Mouse (Mus musculus) neural tube, embryonic 14.5 days (tissue): ENCODE measurements around the gene Sik3. TPM values are rescaled to one million over a fixed set of nuclear protein-coding genes. Genes with fewer than 3 reads are reported as not detected.

Experiments used
- ATAC-seq: fragments of 200-750 bp; cut with Nextera tagmentation; 2 replicates; pipeline ENCODE4 v1.8.0; 2017; ENCODE audit warnings: low read depth, mild to moderate bottlenecking, moderate TSS enrichment, moderate library complexity
- H3K27ac ChIP-seq: fragments of 300-500 bp; sonication (generic); 2 replicates; pipeline ENCODE4 v1.5.1; 2014; ENCODE audit warnings: low read depth, mild to moderate bottlenecking, control low read depth, low read length, moderate library complexity, mixed read lengths
- H3K27me3 ChIP-seq: fragments of 300-500 bp; sonication (generic); 2 replicates; pipeline ENCODE4 v1.6.1; 2014; ENCODE audit warnings: low read length; ENCODE audit not compliant: control insufficient read depth, insufficient read depth
- H3K36me3 ChIP-seq: fragments of 300-500 bp; sonication (generic); 2 replicates; pipeline ENCODE4 v1.6.1; 2014; ENCODE audit warnings: low read length, mixed read lengths; ENCODE audit not compliant: control insufficient read depth, insufficient read depth
- H3K4me1 ChIP-seq: fragments of 300-500 bp; sonication (generic); 2 replicates; pipeline ENCODE4 v1.6.1; 2014; ENCODE audit warnings: low read length; ENCODE audit not compliant: control insufficient read depth, insufficient read depth
- H3K4me2 ChIP-seq: fragments of 300-500 bp; sonication (generic); 2 replicates; pipeline ENCODE4 v1.6.1; 2014; ENCODE audit warnings: mild to moderate bottlenecking, low read depth, low read length, control low read depth
- H3K4me3 ChIP-seq: fragments of 300-500 bp; sonication (generic); 2 replicates; pipeline ENCODE4 v1.5.1; 2014; ENCODE audit warnings: low read depth, low read length, control low read depth, mixed read lengths
- H3K9ac ChIP-seq: fragments of 300-500 bp; sonication (generic); replicated peaks from 2 replicates; pipeline ENCODE4 v1.6.1; 2014; ENCODE audit warnings: low read depth, mild to moderate bottlenecking, control low read depth, low read length, mixed read lengths
- H3K9me3 ChIP-seq: fragments of 300-500 bp; sonication (generic); 2 replicates; pipeline ENCODE4 v1.6.1; 2016; ENCODE audit warnings: low read length; ENCODE audit not compliant: control insufficient read depth
- WGBS: fragments of 180-500 bp; shearing (Covaris S2); extraction: QIAGEN DNeasy Blood & Tissue Kit; methylation state at CpG from one replicate; pipeline ENCODE4 v1.1.7; 2014; 5-methylcytosine and 5-hydroxymethylcytosine counted together
- polyA plus RNA-seq: library from polyadenylated mRNA; unstranded; fragments of >200 nt; fragmentation: Nextera tagmentation; extraction: Ambion mirVana; gene quantifications from 2 replicates; pipeline ENCODE4 v1.2.1, GENCODE M21; 2014

Gene Sik3
- polyA plus RNA-seq, 1 experiment from 2014 or later, result 10.5 TPM

GRCm38 (mm10) chr9:45985229-45985567 is 27.4 kb upstream of the Sik3 start:
- 1% methylated on average over 4 of the region's 4 CpGs for WGBS
- H3K36me3 ChIP-seq, result no peaks in the 10 kb centered on the region
- peak overlapping the region; percentile 89 for H3K4me2 ChIP-seq

GRCm38 (mm10) chr9:45999009-45999408 is 13.6 kb upstream of the Sik3 start:
- Histone ChIP-seq H3K9me3 (no peaks in the 10 kb centered on the region), H3K4me2 (no peak overlapping the region), H3K4me3 (no peak overlapping the region), H3K9ac (no peak overlapping the region), H3K4me1 (no peaks in the 10 kb centered on the region), H3K27ac (no peak overlapping the region), H3K27me3 (no peaks in the 10 kb centered on the region), H3K36me3 (no peaks in the 10 kb centered on the region)
- 69% methylated on average over 4 of the region's 4 CpGs for WGBS
- ATAC-seq, result no peak

More at GRCm38 (mm10) chr9:45985229-45985567, 27.4 kb upstream of the Sik3 start:
- Histone ChIP-seq H3K27me3 (no peaks in the 10 kb centered on the region), H3K9me3 (no peaks in the 10 kb centered on the region), H3K27ac (peak overlapping the region; percentile 92), H3K9ac (peak overlapping the region; percentile 95), H3K4me3 (peak overlapping the region; percentile 97), H3K4me1 (peaks cover 25% of the 10 kb centered on the region)
- ATAC-seq, result peak; percentile 76

DNA sequence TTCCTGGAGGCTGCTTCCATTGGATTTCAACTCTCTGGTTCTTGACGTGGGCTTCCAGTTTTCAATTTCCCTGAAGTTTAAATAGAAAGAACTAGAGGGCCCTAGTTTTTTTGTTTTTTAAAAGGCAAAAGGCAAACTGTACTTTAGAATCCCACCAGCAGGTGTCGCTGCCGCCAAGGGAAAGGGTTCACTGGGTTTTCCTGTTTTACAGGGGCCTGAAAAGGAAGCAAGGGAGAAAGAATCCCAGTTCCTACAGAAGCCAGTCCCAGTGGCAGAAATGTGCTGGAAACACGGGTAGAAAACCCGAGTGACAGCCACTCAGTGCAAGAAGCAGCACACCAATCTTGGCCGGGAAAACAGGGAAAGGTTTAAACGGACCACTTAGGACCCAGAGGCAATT is 8.9 kb upstream of the Sik3 start:
- H3K27me3 ChIP-seq, result no peaks in the 10 kb centered on the region

DNA sequence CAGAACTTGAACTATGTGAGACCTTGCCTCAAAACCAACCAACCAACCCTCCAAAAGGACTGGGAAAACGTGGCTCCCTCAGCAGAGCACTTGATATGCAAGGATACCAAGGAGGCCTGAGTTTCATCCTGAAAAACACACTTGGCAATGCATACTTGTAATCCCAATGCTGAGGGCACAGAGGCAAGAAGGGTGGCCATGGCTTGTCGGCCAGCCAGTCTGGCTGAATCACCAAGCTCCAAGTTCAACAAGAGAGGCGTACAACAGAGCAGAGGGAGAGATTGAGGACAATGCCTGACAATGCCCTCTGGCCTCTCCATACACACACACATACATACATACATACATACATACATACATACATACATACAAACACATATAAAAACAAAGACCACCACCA is 8.1 kb upstream of the Sik3 start:
- 65% methylated on average over 3 of the region's 3 CpGs for WGBS
- H3K4me1 ChIP-seq, result no peaks in the 10 kb centered on the region
- no peaks in the 10 kb centered on the region for H3K27me3 ChIP-seq
- H3K27ac ChIP-seq, result no peak overlapping the region
- H3K4me2 ChIP-seq, result no peak overlapping the region
- no peak for ATAC-seq
- no peak overlapping the region for H3K9ac ChIP-seq
- no peaks in the 10 kb centered on the region for H3K9me3 ChIP-seq
- no peak overlapping the region for H3K4me3 ChIP-seq
- no peaks in the 10 kb centered on the region for H3K36me3 ChIP-seq

More for the DNA sequence above, 8.9 kb upstream of the Sik3 start:
- Histone ChIP-seq H3K4me2 (no peak overlapping the region), H3K36me3 (no peaks in the 10 kb centered on the region), H3K9me3 (no peaks in the 10 kb centered on the region), H3K4me1 (no peaks in the 10 kb centered on the region), H3K9ac (no peak overlapping the region), H3K27ac (no peak overlapping the region), H3K4me3 (no peak overlapping the region)
- 10% methylated on average over 7 of the region's 7 CpGs for WGBS
- no peak for ATAC-seq

GRCm38 (mm10) chr9:46006224-46006623 is 6.4 kb upstream of the Sik3 start:
- no peaks in the 10 kb centered on the region for H3K27me3 ChIP-seq
- H3K4me2 ChIP-seq, result no peak overlapping the region
- H3K9ac ChIP-seq, result no peak overlapping the region
- H3K4me3 ChIP-seq, result no peak overlapping the region
- no peak overlapping the region for H3K27ac ChIP-seq
- 57% methylated on average over 5 of the region's 5 CpGs for WGBS
- H3K36me3 ChIP-seq, result no peaks in the 10 kb centered on the region
- H3K9me3 ChIP-seq, result no peaks in the 10 kb centered on the region
- H3K4me1 ChIP-seq, result 0 out of 2 replicates have a peak, but pooled peaks cover under 1% of the 10 kb centered on the region
- ATAC-seq, result no peak

GRCm38 (mm10) chr9:46008931-46009668 is 3.5 kb upstream of the Sik3 start:
- Histone ChIP-seq H3K36me3 (no peaks in the 10 kb centered on the region), H3K27ac (no peak overlapping the region), H3K4me1 (peaks cover 9% of the 10 kb centered on the region), H3K4me3 (no peak overlapping the region), H3K9me3 (no peaks in the 10 kb centered on the region), H3K27me3 (no peaks in the 10 kb centered on the region), H3K9ac (no peak overlapping the region), H3K4me2 (no peak overlapping the region)
- ATAC-seq, result no peak
- 67% methylated on average over 7 of the region's 7 CpGs for WGBS

DNA sequence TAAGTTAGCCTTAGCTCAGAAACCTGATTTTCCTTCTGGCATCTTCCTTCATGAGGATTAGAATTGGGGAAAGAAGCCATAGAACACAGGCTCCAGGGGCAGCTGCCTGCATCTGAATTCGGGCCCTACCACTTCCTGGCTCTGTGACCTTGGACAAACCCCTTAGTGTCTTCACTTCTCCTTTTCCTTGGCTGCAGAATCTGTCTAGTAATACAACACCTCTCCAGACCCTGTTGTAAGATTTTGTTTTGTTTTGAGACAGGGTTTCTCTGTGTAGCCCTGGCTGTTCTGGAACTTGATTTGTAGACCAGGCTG is 3.0 kb upstream of the Sik3 start:
- ATAC-seq, result no peak
- H3K27me3 ChIP-seq, result no peaks in the 10 kb centered on the region
- no peak overlapping the region for H3K27ac ChIP-seq
- no peaks in the 10 kb centered on the region for H3K36me3 ChIP-seq
- H3K4me3 ChIP-seq, result no peak overlapping the region
- WGBS, result 70% methylated on average over 1 of the region's 1 CpGs
- H3K4me1 ChIP-seq, result peaks cover 14% of the 10 kb centered on the region
- no peaks in the 10 kb centered on the region for H3K9me3 ChIP-seq
- no peak overlapping the region for H3K4me2 ChIP-seq
- no peak overlapping the region for H3K9ac ChIP-seq

- peaks cover 25% of the 10 kb centered on the region for H3K4me1 ChIP-seq
- no peak overlapping the region for H3K9ac ChIP-seq
- H3K36me3 ChIP-seq, result no peaks in the 10 kb centered on the region
- 22% methylated on average over 3 of the region's 3 CpGs for WGBS
- no peak overlapping the region for H3K27ac ChIP-seq
- no peaks in the 10 kb centered on the region for H3K9me3 ChIP-seq
- H3K27me3 ChIP-seq, result no peaks in the 10 kb centered on the region
- H3K4me3 ChIP-seq, result no peak overlapping the region; the same call in 1 of the 2 replicates
- H3K4me2 ChIP-seq, result peak overlapping the region; percentile 52; the same call in 1 of the 2 replicates
- ATAC-seq, result 0 out of 2 replicates have a peak, but pooled peaks have one; percentile 10
Observed at GRCm38 (mm10) chr9:46011094-46011970, 1.3 kb upstream of the Sik3 start.

GRCm38 (mm10) chr9:46013009-46013586 is 478 bp downstream of the Sik3 start:
- Histone ChIP-seq H3K9ac (peak overlapping the region; percentile 99), H3K4me3 (peak overlapping the region; percentile 99), H3K27ac (peak overlapping the region; percentile 88), H3K4me2 (peak overlapping the region; percentile 52), H3K27me3 (no peaks in the 10 kb centered on the region), H3K4me1 (peaks cover 28% of the 10 kb centered on the region), H3K9me3 (no peaks in the 10 kb centered on the region), H3K36me3 (no peaks in the 10 kb centered on the region)
- peak; percentile 67 for ATAC-seq
- WGBS, result under 1% methylated on average over 40 of the region's 46 CpGs
